Mouse (Mus musculus) kidney, postnatal 0 days (tissue): ENCODE results near the gene Asrgl1. TPM values are rescaled to one million over a fixed set of nuclear protein-coding genes. Genes with fewer than 3 reads are reported as not detected.
"Not testable (repeated sequence)": the region's sequence is repeated elsewhere in the genome, so short reads cannot be mapped to it uniquely, and the experiment has no call there.

Experiments used
- ATAC-seq: fragments of 200-750 bp; cut with Nextera tagmentation; replicated peaks from 2 replicates; pipeline ENCODE4 v1.8.0; 2017; ENCODE audit warnings: low read depth, moderate number of reproducible peaks, moderate TSS enrichment, moderate library complexity; ENCODE audit not compliant: low FRiP score
- DNase-seq: peaks from one replicate; pipeline ENCODE4 v3.0.0-alpha.2; 2016; ENCODE audit warnings: low spot score
- H3K27ac ChIP-seq: fragments of 300-500 bp; sonication (generic); 2 replicates; pipeline ENCODE4 v1.5.1; 2014; ENCODE audit warnings: mild to moderate bottlenecking
- H3K27me3 ChIP-seq: fragments of 300-500 bp; sonication (generic); 2 replicates; pipeline ENCODE4 v1.6.1; 2014; ENCODE audit warnings: low read length, mixed read lengths; ENCODE audit not compliant: insufficient read depth
- H3K36me3 ChIP-seq: fragments of 300-500 bp; sonication (generic); 2 replicates; pipeline ENCODE4 v1.6.1; 2014; ENCODE audit warnings: low read length, mixed read lengths; ENCODE audit not compliant: insufficient read depth
- H3K4me1 ChIP-seq: fragments of 300-500 bp; sonication (generic); replicated peaks from 2 replicates; pipeline ENCODE4 v1.6.1; 2014; ENCODE audit warnings: antibody characterized with exemption, low read length, mixed read lengths; ENCODE audit not compliant: insufficient read depth
- H3K4me2 ChIP-seq: fragments of 300-500 bp; sonication (generic); 2 replicates; pipeline ENCODE4 v1.6.1; 2014; ENCODE audit warnings: mild to moderate bottlenecking, low read length, moderate library complexity, mixed read lengths
- H3K4me3 ChIP-seq: fragments of 300-500 bp; sonication (generic); replicated peaks from 2 replicates; pipeline ENCODE4 v1.5.1; 2014; ENCODE audit warnings: low read depth, low read length
- H3K9ac ChIP-seq: fragments of 300-500 bp; sonication (generic); 2 replicates; pipeline ENCODE4 v1.6.1; 2014; ENCODE audit warnings: low read depth, low read length
- H3K9me3 ChIP-seq: fragments of 300-500 bp; sonication (generic); replicated peaks from 2 replicates; pipeline ENCODE4 v1.6.1; 2016; ENCODE audit warnings: low read length, inconsistent platforms, mixed read lengths
- CTCF ChIP-seq: IDR thresholded peaks from 2 replicates; pipeline ENCODE4 v1.5.1; 2016; ENCODE audit warnings: antibody characterized with exemption, low read depth, mild to moderate bottlenecking, moderate library complexity
- WGBS: fragments of 180-500 bp; shearing (Covaris S2); extraction: QIAGEN DNeasy Blood & Tissue Kit; methylation state at CpG from one replicate; pipeline ENCODE4 v1.1.7; 2014; 5-methylcytosine and 5-hydroxymethylcytosine counted together
- polyA plus RNA-seq: library from polyadenylated mRNA; unstranded; fragments of >200 nt; fragmentation: Nextera tagmentation; extraction: Ambion mirVana; gene quantifications from 2 replicates; pipeline ENCODE4 v1.2.1, GENCODE M21; 2015

Asrgl1 gene
- polyA plus RNA-seq, 1 experiment from 2014 or later, result 14.6 TPM

DNA sequence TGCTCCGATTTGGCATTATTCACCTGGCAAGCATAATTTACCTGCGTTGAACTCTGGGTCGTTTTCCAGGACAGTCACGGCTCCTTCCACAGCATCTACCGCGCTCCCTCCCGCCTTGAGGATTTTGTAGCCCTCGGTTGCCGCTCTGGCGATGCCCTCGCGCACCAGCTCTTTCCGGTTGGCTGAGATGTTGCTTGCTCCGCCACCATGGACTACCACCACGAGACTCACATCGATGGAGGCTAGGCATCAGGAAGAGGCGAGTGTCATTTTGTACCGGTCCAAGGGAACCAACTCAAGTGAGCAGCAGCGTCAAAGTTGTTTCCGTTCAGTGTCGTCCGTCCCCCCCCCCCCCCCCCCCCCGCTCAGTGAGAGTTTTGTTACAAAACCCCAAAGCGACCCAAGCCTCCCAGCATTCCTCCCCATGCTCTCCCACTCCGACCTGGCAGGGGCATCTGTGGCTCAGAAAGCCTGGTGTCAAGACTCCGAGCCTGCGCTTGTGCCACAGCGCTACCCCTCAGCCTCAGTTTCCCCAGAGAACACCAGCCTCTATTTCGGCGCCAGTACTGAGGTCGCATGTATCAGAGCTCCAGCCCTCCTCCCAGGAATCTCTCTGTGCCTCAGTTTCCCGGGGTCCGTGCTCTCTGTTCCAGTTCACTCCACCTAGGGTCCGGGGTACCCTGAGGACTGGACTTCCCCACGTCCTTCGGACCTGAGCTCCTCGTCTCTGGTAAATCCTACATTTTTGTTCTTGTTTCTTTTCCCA is 507 bp downstream of the Asrgl1 start:
- Histone ChIP-seq H3K9me3 (no peaks in the 10 kb centered on the region), H3K4me3 (peak overlapping the region; percentile 58), H3K4me1 (no peaks in the 10 kb centered on the region), H3K9ac (peak overlapping the region; percentile 63), H3K36me3 (no peaks in the 10 kb centered on the region), H3K27me3 (no peaks in the 10 kb centered on the region), H3K27ac (no peak overlapping the region), H3K4me2 (peak overlapping the region; percentile 96)
- no peak for TF ChIP-seq CTCF
- peak; percentile 55 for ATAC-seq
- DNase-seq, result peak; percentile 31
- WGBS, result 1% methylated on average over 33 of the region's 37 CpGs

DNA sequence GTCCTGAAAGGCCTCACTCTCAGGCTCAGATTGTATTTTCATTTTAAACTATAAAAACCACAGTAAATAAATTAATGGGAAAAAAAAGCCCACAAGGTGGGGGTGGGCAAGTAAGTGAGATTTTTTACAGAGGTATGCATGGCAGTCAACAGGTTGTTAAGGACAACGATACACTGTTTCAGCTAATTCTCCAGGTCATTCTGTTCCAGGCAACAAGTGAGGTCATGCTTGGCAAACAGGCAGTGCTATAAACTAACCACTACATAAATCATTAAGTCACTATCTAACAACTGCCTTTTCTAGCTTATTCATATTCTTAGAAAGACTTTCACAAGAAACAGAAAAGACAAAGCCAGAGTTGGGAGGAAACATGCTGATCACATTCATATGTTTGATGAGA is 5.4 kb downstream of the Asrgl1 start:
- no peaks in the 10 kb centered on the region for H3K4me1 ChIP-seq
- no peak for TF ChIP-seq CTCF
- no peak overlapping the region for H3K4me3 ChIP-seq
- DNase-seq (peak; percentile 34), ATAC-seq (no peak)
- no peak overlapping the region for H3K9ac ChIP-seq
- no peak overlapping the region for H3K27ac ChIP-seq
- no peaks in the 10 kb centered on the region for H3K27me3 ChIP-seq
- 17% methylated on average over 1 of the region's 1 CpGs for WGBS
- no peaks in the 10 kb centered on the region for H3K9me3 ChIP-seq
- H3K36me3 ChIP-seq, result 0 out of 2 replicates have a peak, but pooled peaks cover 4% of the 10 kb centered on the region
- H3K4me2 ChIP-seq, result no peak overlapping the region

DNA sequence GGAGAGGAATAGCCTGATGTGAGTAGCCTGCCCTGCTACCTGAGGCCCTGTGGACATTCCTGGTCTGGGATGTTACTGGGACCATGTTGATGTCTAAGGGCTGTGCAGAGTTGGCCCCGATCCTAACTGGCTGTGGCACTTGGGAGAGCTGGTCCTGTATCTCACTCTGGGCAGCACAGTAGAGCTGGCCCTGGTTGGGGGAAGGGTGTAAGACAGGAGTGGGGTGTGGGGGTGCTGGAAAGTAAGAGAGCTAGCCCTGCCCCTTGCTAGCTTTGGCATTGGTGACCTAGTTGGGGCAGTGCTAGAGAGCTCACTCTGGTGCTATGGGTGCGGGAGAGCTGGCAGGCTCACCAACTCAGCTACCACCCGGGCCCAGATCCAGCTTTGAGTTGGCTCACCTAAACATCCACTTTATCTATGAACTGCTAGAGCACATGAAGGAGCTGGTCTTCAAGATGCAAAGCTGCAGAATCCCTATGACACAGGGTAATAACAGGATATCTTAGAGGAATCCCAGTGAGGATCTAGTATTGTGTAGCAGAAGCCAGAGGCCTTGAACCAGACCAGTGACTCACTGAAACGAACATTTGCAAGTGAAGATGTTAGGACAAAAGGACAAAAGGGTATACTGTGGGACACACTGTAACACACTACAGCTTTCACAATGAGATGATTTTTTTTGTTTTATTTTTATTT is 6.8 kb downstream of the Asrgl1 start:
- no peak for ATAC-seq
- 91% methylated on average over 4 of the region's 4 CpGs for WGBS
- no peak overlapping the region for H3K4me3 ChIP-seq

DNA sequence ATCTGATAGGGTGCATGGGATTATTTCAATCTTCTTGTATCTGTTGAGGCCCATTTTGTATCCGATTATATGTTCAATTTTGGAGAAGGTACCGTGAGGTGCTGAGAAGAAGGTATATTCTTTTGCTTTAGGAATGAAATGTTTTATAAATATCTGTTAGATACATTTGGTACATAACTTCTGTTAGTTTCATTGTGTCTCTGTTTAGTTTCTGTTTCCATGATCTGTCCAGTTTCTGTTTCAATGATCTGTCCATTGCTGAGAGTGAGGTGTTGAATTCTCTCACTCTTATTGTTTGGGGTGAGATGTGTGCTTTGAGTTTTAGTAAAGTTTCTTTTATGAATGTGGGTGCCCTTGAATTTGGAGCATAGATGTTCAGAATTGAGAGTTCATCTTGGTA is 11.4 kb downstream of the Asrgl1 start:
- DNase-seq, H3K27me3 ChIP-seq, H3K27ac ChIP-seq, H3K9me3 ChIP-seq, H3K4me1 ChIP-seq, H3K4me2 ChIP-seq, H3K4me3 ChIP-seq, H3K36me3 ChIP-seq, H3K9ac ChIP-seq, ATAC-seq: not testable (repeated sequence)
- 95% methylated on average over 2 of the region's 2 CpGs for WGBS

More for the DNA sequence above, 6.8 kb downstream of the Asrgl1 start:
- Histone ChIP-seq H3K9me3 (no peaks in the 10 kb centered on the region), H3K27ac (no peak overlapping the region), H3K36me3 (0 out of 2 replicates have a peak, but pooled peaks cover 4% of the 10 kb centered on the region), H3K4me2 (no peak overlapping the region), H3K27me3 (no peaks in the 10 kb centered on the region), H3K4me1 (no peaks in the 10 kb centered on the region), H3K9ac (no peak overlapping the region)
- no peak for DNase-seq
- TF ChIP-seq CTCF, result no peak

DNA sequence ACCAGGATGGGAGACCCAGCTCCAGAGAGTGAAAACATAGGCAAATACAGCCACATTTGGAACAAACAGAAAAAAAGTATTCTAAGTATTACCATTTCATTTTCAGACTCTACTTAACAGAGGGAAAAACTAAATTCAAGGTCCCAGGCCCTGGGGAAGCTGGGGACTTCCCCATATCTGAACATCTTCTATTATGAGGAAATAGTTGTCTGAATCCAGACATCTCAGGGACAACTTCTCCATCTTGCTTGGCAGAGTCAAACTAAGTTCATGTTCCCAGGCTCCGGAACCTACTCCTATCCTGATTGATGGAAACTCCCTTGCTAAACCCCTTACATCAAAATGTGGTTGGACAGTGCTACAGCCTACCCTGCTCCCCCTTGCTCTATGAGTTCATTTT is 13.0 kb downstream of the Asrgl1 start:
- H3K27me3 ChIP-seq, result no peaks in the 10 kb centered on the region
- H3K4me2 ChIP-seq, result no peak overlapping the region
- no peaks in the 10 kb centered on the region for H3K4me1 ChIP-seq
- H3K4me3 ChIP-seq, result no peak overlapping the region
- ATAC-seq (no peak), DNase-seq (no peak)
- no peaks in the 10 kb centered on the region for H3K9me3 ChIP-seq
- 0 out of 2 replicates have a peak, but pooled peaks cover 2% of the 10 kb centered on the region for H3K36me3 ChIP-seq
- no peak for TF ChIP-seq CTCF
- WGBS, result 84% methylated on average over 1 of the region's 1 CpGs
- H3K27ac ChIP-seq, result no peak overlapping the region
- H3K9ac ChIP-seq, result no peak overlapping the region

DNA sequence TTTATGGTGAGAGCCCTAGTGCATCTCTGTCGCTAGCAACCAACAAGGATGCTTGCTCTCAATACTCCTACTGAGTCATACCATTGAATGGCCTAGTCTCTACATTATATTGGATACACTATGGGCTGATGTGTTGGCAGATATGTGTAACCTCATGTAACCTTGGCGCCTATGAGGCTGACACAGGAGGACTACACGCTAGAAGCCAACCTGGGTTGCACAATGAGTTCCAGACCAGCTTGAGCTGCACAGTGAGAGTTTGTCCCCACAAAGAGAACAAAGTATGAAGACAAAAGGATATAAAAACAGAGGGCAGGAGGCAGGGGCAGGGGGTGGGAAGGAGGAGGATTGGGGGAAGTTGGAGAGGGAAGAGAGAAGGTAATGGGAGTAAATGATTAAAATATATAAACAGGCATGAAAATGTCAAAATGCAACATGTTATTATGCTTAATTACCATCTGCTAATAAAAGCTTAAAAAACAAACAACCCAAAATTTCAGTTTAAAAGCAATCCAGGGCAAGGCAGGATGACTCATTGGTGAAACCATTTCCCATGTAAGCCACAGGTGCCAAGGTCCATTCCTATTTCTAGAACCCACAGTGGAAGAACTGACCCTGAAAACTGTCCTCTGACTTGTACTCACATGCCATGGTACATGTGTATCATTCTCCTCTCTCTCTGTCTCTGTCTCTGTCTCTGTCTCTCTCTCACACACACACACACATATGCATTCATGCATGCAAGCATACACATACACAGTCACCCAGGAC is 15.6 kb downstream of the Asrgl1 start:
- ATAC-seq, result no peak
- DNase-seq, result no peak
- Histone ChIP-seq H3K4me1 (no peaks in the 10 kb centered on the region), H3K9me3 (no peaks in the 10 kb centered on the region), H3K4me2 (no peak overlapping the region), H3K36me3 (peaks cover 10% of the 10 kb centered on the region; the same call in 1 of the 2 replicates), H3K27me3 (no peaks in the 10 kb centered on the region), H3K27ac (no peak overlapping the region), H3K4me3 (no peak overlapping the region), H3K9ac (no peak overlapping the region)
- WGBS, result 96% methylated on average over 3 of the region's 3 CpGs
- TF ChIP-seq CTCF, result no peak
